Mouse (Mus musculus): ENCODE data around the gene Gprc6a.

DNA sequence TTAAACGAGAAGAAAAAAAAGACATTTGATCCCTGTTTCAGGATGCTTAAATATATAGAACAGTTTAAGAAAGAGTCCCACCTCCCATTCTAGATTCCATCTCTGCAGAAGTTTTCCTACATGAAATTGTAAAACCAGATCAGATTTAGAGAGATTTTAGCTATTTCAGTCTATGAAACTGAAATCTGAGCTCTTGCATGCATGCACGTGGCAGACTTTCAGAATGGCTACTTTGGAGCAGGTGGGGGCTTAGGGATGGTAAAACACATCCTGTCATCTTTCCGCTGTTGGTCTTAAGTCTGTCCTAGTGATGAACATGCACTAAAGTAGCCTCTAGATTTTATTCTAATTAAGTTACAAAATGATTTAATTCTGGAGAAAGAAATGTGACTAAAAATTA is 10.1 kb downstream of the Gprc6a start:
- no peak for TF ChIP-seq CTCF (IDR thresholded peaks at IDR 0.05; ENCODE audit: low read depth)
- TF ChIP-seq EP300 (IDR thresholded peaks at IDR 0.05; ENCODE audit: low read depth), result no peak

Measured in heart, postnatal 0 days (tissue).